Mouse (Mus musculus) limb, embryonic 11.5 days (tissue): ENCODE measurements around the gene Evi2a. TPM values are rescaled to one million over a fixed set of nuclear protein-coding genes. Genes with fewer than 3 reads are reported as not detected.

Experiments used
- ATAC-seq: fragments of 200-750 bp; cut with Nextera tagmentation; 2 replicates; pipeline ENCODE4 v1.8.0; 2017; ENCODE audit warnings: low read depth; ENCODE audit not compliant: insufficient number of reproducible peaks, low FRiP score, low TSS enrichment
- DNase-seq: peaks from one replicate; pipeline ENCODE4 v3.0.0-alpha.2; 2015; ENCODE audit warnings: low spot score
- H3K27ac ChIP-seq: fragments of 300-500 bp; sonication (generic); replicated peaks from 2 replicates; pipeline ENCODE4 v1.5.1; 2014; ENCODE audit warnings: low read depth, mild to moderate bottlenecking, low read length
- H3K27me3 ChIP-seq: fragments of 300-500 bp; sonication (generic); 2 replicates; pipeline ENCODE4 v1.6.1; 2014; ENCODE audit warnings: mild to moderate bottlenecking, low read length, mixed read lengths; ENCODE audit not compliant: control insufficient read depth, insufficient read depth
- H3K36me3 ChIP-seq: fragments of 300-500 bp; sonication (generic); 2 replicates; pipeline ENCODE4 v1.6.1; 2014; ENCODE audit warnings: mild to moderate bottlenecking, low read length, moderate library complexity, mixed read lengths; ENCODE audit not compliant: control insufficient read depth, insufficient read depth
- H3K4me1 ChIP-seq: fragments of 300-500 bp; sonication (generic); 2 replicates; pipeline ENCODE4 v1.6.1; 2014; ENCODE audit warnings: low read length, mixed read lengths; ENCODE audit not compliant: control insufficient read depth, insufficient read depth
- H3K4me2 ChIP-seq: fragments of 300-500 bp; sonication (generic); 2 replicates; pipeline ENCODE4 v1.6.1; 2014; ENCODE audit warnings: low read depth, mild to moderate bottlenecking, moderate library complexity; ENCODE audit not compliant: severe bottlenecking
- H3K4me3 ChIP-seq: fragments of 300-500 bp; sonication (generic); 2 replicates; pipeline ENCODE4 v1.5.1; 2014; ENCODE audit warnings: low read depth, low read length
- H3K9ac ChIP-seq: fragments of 300-500 bp; sonication (generic); 2 replicates; pipeline ENCODE4 v1.6.1; 2014; ENCODE audit warnings: mild to moderate bottlenecking, low read length
- H3K9me3 ChIP-seq: fragments of 300-500 bp; sonication (generic); 2 replicates; pipeline ENCODE4 v1.6.1; 2016; ENCODE audit warnings: low read length; ENCODE audit not compliant: control insufficient read depth
- WGBS: fragments of 180-500 bp; shearing (Covaris S2); extraction: QIAGEN DNeasy Blood & Tissue Kit; methylation state at CpG from one replicate; pipeline ENCODE4 v1.1.7; 2014; 5-methylcytosine and 5-hydroxymethylcytosine counted together
- polyA plus RNA-seq: library from polyadenylated mRNA; unstranded; fragments of >200 nt; fragmentation: Nextera tagmentation; extraction: Ambion mirVana; gene quantifications from 2 replicates; pipeline ENCODE4 v1.2.1, GENCODE M21; 2014

Gene Evi2a
- polyA plus RNA-seq, 1 experiment from 2014 or later = 2.0 TPM

- Histone ChIP-seq H3K9ac (no peak overlapping the region), H3K4me3 (no peak overlapping the region), H3K9me3 (no peaks in the 10 kb centered on the region), H3K4me1 (no peaks in the 10 kb centered on the region), H3K36me3 (no peaks in the 10 kb centered on the region), H3K4me2 (no peak overlapping the region), H3K27ac (no peak overlapping the region), H3K27me3 (no peaks in the 10 kb centered on the region)
- ATAC-seq (no peak), DNase-seq (no peak)
- WGBS = 98% methylated on average over 6 of the region's 6 CpGs
Observed at GRCm38 (mm10) chr11:79529226-79529625, 1.2 kb downstream of the Evi2a start.

GRCm38 (mm10) chr11:79528601-79529000 lies 1.8 kb downstream of the Evi2a start:
- H3K4me1 ChIP-seq = no peaks in the 10 kb centered on the region
- 96% methylated on average over 3 of the region's 3 CpGs for WGBS
- no peak for DNase-seq
- H3K36me3 ChIP-seq = no peaks in the 10 kb centered on the region
- no peak overlapping the region for H3K4me3 ChIP-seq
- H3K9me3 ChIP-seq = no peaks in the 10 kb centered on the region
- no peaks in the 10 kb centered on the region for H3K27me3 ChIP-seq
- no peak overlapping the region for H3K27ac ChIP-seq
- no peak overlapping the region for H3K4me2 ChIP-seq
- H3K9ac ChIP-seq = no peak overlapping the region
- ATAC-seq = no peak

GRCm38 (mm10) chr11:79527739-79528384 lies 2.5 kb downstream of the Evi2a start:
- H3K27ac ChIP-seq = no peak overlapping the region
- H3K4me3 ChIP-seq = no peak overlapping the region
- ATAC-seq (no peak), DNase-seq (no peak)
- no peaks in the 10 kb centered on the region for H3K27me3 ChIP-seq
- H3K36me3 ChIP-seq = no peaks in the 10 kb centered on the region
- WGBS = 92% methylated on average over 5 of the region's 5 CpGs
- H3K9me3 ChIP-seq = no peaks in the 10 kb centered on the region
- no peak overlapping the region for H3K9ac ChIP-seq
- no peaks in the 10 kb centered on the region for H3K4me1 ChIP-seq
- no peak overlapping the region for H3K4me2 ChIP-seq

GRCm38 (mm10) chr11:79527015-79527738 lies 3.2 kb downstream of the Evi2a start:
- WGBS = 79% methylated on average over 15 of the region's 15 CpGs
- H3K36me3 ChIP-seq = no peaks in the 10 kb centered on the region

GRCm38 (mm10) chr11:79526549-79526948 lies 3.9 kb downstream of the Evi2a start:
- no peak for ATAC-seq
- H3K27me3 ChIP-seq = no peaks in the 10 kb centered on the region

More at GRCm38 (mm10) chr11:79527015-79527738, 3.2 kb downstream of the Evi2a start:
- no peak for ATAC-seq
- Histone ChIP-seq H3K9ac (no peak overlapping the region), H3K27ac (no peak overlapping the region), H3K27me3 (no peaks in the 10 kb centered on the region), H3K4me1 (no peaks in the 10 kb centered on the region), H3K9me3 (no peaks in the 10 kb centered on the region), H3K4me3 (no peak overlapping the region), H3K4me2 (no peak overlapping the region)
- DNase-seq = no peak

GRCm38 (mm10) chr11:79524310-79524575 lies 6.2 kb downstream of the Evi2a start:
- Histone ChIP-seq H3K27ac (no peak overlapping the region), H3K36me3 (no peaks in the 10 kb centered on the region), H3K9ac (no peak overlapping the region), H3K9me3 (no peaks in the 10 kb centered on the region), H3K4me3 (no peak overlapping the region), H3K27me3 (no peaks in the 10 kb centered on the region), H3K4me1 (no peaks in the 10 kb centered on the region), H3K4me2 (no peak overlapping the region)
- DNase-seq (no peak), ATAC-seq (no peak)
- 90% methylated on average over 1 of the region's 1 CpGs for WGBS

More at GRCm38 (mm10) chr11:79526549-79526948, 3.9 kb downstream of the Evi2a start:
- Histone ChIP-seq H3K4me3 (no peak overlapping the region), H3K27ac (no peak overlapping the region), H3K9me3 (no peaks in the 10 kb centered on the region), H3K9ac (no peak overlapping the region), H3K36me3 (no peaks in the 10 kb centered on the region), H3K4me1 (no peaks in the 10 kb centered on the region), H3K4me2 (no peak overlapping the region)
- WGBS = 93% methylated on average over 3 of the region's 3 CpGs
- DNase-seq = no peak

- H3K9me3 ChIP-seq = no peaks in the 10 kb centered on the region
- 84% methylated on average over 10 of the region's 10 CpGs for WGBS
- no peak within 1 kb of the TSS for H3K4me3 ChIP-seq
Observed at GRCm38 (mm10) chr11:79523560-79524309, 6.7 kb downstream of the Evi2a start, which contains the start of gene Evi2b. Evi2b (minus strand) TSS chr11:79523762.

GRCm38 (mm10) chr11:79522944-79523343 lies 7.5 kb downstream of the Evi2a start:
- Histone ChIP-seq H3K9ac (no peak overlapping the region), H3K4me2 (no peak overlapping the region), H3K4me3 (no peak overlapping the region), H3K9me3 (no peaks in the 10 kb centered on the region), H3K27me3 (no peaks in the 10 kb centered on the region), H3K36me3 (no peaks in the 10 kb centered on the region), H3K4me1 (no peaks in the 10 kb centered on the region), H3K27ac (no peak overlapping the region)
- WGBS = 81% methylated on average over 1 of the region's 1 CpGs
- ATAC-seq = no peak
- DNase-seq = no peak

More at GRCm38 (mm10) chr11:79523560-79524309, 6.7 kb downstream of the Evi2a start, which contains the start of gene Evi2b:
- ATAC-seq (no peak), DNase-seq (no peak)
- H3K9ac ChIP-seq = no peak within 1 kb of the TSS
- H3K27ac ChIP-seq = no peak within 1 kb of the TSS
- H3K4me2 ChIP-seq = no peak within 1 kb of the TSS
- no peaks in the 10 kb centered on the region for H3K36me3 ChIP-seq
- H3K4me1 ChIP-seq = no peaks in the 10 kb centered on the region
- no peaks in the 10 kb centered on the region for H3K27me3 ChIP-seq
